Mouse (Mus musculus): ENCODE measurements around the gene Prickle4.
"Not testable (repeated sequence)": the region's sequence is repeated elsewhere in the genome, so short reads cannot be mapped to it uniquely, and the experiment has no call there.

Prickle4 gene

GRCm38 (mm10) chr17:47669166-47669565, 25.4 kb downstream of the Prickle4 start:
- DNase-seq (ENCODE audit: extremely low spot score): no peak

GRCm38 (mm10) chr17:47664474-47664873, 30.1 kb downstream of the Prickle4 start:
- no peak for DNase-seq (ENCODE audit: extremely low spot score)

GRCm38 (mm10) chr17:47663009-47663713, 31.4 kb downstream of the Prickle4 start:
- DNase-seq (ENCODE audit: extremely low spot score): peak; percentile 57

GRCm38 (mm10) chr17:47658741-47659243, 35.7 kb downstream of the Prickle4 start:
- no peak for DNase-seq (ENCODE audit: extremely low spot score)

- DNase-seq (ENCODE audit: extremely low spot score): no peak
Measured at GRCm38 (mm10) chr17:47657901-47658300, 36.6 kb downstream of the Prickle4 start.

GRCm38 (mm10) chr17:47655697-47656096, 38.8 kb downstream of the Prickle4 start:
- DNase-seq (ENCODE audit: extremely low spot score): no peak

- not testable (repeated sequence) for DNase-seq (ENCODE audit: extremely low spot score)
Measured at GRCm38 (mm10) chr17:47654346-47654745, 40.2 kb downstream of the Prickle4 start.

GRCm38 (mm10) chr17:47651953-47652352, 42.6 kb downstream of the Prickle4 start:
- no peak for DNase-seq (ENCODE audit: extremely low spot score)

- DNase-seq (ENCODE audit: extremely low spot score): no peak
Measured at GRCm38 (mm10) chr17:47648966-47649365, 45.6 kb downstream of the Prickle4 start.

GRCm38 (mm10) chr17:47646683-47647082, 47.9 kb downstream of the Prickle4 start:
- peak; percentile 74 for DNase-seq (ENCODE audit: extremely low spot score)

GRCm38 (mm10) chr17:47642992-47643391, 51.5 kb downstream of the Prickle4 start:
- DNase-seq (ENCODE audit: extremely low spot score): no peak

Measured in embryo, embryonic 9.5 days (tissue).